Mouse (Mus musculus): ENCODE measurements around the gene Megf11.
"Not testable (repeated sequence)": the region's sequence is repeated elsewhere in the genome, so short reads cannot be mapped to it uniquely, and the experiment has no call there.

The Megf11 gene

DNA sequence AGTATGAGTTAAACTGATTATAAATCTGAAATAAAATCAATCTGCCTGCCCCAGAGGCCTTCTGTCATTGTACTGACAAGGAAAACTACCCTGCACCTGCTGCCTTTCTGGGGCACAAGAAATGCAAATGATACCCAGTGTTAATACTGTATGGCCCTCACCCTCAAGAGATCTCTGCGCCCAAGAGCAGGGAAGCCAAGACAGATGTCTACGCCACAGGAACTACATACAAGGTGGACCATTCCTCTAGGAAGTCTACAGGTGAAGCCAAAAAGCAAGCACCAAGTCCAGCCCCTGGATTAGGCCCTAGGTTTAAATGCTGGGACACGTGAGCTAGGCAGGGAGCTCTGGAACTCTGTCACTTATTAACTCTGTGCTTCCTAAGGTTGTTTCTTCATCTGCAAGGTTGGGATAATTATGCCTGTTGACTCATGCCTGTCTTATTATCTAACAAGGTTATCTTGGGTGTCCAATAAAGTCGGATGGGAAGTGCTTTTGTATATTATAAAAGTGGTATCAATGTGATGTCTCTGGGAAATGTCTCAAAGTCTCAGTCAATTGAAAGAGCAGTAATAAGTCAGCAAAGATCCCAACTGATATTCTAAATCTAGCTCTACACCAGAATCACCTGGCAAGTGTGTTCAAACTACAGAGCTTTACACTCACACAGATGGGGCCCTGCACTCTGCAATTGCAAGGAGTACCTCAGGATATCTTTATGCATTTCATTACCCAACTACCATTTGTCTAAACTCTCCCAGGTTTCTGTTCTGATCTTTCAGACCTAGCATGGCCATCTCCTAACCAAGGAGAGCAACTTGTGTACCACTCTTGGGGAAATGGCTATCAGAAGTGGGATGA lies 315.3 kb downstream of the Megf11 start:
- DNase-seq (ENCODE audit: low spot score in 2 of 2): no peak

DNA sequence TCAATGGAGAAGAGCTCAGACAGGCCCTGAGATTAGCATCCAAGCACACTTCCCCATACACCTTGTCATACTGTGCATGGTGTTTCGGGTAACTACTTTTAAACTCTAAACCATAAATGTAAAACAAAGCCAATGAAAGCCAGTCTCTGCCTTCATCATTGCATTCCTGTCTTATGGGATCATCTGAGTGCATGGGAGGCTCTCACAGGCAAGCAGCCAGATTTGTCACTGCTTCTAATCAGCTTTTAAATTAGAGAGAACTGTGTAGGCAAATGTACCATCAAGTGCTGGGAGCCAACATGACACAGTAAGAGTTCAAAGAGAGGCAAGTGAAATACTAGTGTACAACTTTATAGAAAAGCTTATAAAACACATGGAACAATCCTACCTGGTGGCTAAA lies 316.2 kb downstream of the Megf11 start:
- DNase-seq (ENCODE audit: low spot score in 2 of 2): peak in 1 of 2 experiments; percentile 20

DNA sequence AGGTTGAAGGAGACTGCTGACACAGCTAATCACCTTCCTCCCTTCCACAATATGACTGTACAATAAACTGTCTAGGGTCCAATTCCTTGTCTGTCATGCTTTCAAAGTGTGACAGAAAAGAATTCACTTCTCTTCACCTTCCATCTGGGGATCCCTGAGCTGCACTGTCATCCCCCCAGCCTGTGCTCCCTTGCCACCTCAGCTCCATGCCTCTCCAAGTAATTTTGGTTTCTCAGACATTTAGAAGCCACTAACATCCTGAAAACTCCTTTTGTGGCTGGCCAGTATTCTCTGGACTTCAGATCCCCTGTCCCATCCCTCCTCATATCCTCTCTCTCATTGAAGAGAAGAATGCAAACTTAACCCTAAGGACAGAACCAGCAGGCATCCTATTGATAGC lies 317.0 kb downstream of the Megf11 start:
- no peak for DNase-seq (ENCODE audit: low spot score in 2 of 2)

DNA sequence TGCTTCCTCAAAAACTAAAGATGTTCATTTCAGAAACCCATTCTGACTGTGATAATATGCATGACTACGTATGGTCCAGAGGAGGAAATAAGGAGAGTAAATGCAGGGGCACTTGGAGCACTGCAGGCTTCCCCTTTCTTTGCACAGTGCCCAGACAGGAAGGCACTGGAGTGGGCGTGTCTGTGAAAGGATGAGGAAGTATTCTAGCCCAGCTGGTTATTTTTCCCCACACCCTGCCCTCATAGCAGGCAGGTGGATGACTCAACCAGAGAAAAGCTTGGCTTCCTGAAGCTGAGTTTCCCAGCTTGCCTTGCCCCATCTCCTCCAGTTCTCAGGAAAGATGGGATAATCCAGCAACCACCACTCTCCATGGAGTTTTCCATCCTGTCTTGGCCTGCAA lies 317.5 kb downstream of the Megf11 start:
- DNase-seq (ENCODE audit: low spot score in 2 of 2): peak; percentile 18 to 20

DNA sequence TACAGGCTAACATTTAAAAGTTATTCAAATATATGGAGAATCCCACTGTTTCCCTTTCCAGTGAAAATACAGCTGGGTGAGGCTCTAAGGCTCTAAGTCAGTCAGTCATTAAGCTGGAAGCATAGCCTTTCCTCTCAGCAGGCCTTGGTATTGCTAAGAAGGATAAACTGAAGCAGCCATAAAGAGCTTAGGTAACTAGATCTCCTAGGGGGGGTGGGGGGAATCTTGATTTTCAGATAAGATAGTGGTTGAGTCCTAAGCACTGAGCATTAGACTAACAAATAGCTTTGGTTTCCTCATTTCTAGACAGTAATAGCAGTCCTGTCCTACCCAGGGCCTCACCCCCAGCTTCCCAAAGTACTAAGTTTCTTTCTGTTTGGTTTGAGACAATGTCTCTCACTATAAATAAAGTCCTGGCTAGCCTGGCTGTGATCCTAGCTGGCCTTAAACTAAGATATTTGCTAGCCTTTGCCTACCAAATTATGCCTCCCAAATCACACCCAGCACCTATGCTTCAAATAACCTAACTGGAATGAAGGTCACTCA lies 318.1 kb downstream of the Megf11 start:
- DNase-seq (ENCODE audit: low spot score in 2 of 2): no peak

DNA sequence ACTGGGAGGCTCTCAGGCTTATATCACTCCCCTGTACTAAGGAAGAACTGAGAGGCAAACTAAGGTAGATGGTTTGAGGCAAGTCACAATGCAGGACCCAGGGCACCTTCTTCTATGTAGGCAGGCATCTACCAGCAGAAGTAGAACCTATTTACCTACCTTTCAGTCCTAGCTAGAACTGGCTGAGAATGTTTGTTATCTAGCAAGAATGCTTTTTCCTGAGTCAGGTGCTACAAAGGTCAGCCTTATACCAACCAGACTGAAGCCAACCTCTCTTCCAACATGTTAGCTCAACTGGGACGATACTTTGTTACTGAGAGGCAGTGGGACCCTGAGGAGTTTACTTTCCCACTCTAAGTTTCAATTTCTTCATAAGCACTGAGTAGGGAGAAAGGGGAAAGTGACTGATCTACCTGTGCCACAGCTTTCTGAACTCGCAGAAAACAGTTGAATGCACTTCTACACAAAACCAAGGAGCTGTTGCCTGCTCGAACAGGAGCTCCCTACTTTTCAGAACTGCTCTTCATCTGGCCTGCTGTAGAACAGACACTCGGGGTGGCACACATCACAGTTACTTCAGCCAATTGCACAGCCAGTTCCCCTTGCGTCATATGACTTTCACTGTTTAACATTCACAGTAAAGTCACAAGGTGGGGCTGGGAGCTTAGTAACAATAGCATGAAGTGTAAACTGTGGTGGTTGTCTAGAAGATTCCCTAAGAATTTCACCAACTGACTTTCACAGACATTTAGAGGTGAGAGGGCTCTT lies 318.8 kb downstream of the Megf11 start:
- DNase-seq (ENCODE audit: low spot score in 2 of 2): no peak

DNA sequence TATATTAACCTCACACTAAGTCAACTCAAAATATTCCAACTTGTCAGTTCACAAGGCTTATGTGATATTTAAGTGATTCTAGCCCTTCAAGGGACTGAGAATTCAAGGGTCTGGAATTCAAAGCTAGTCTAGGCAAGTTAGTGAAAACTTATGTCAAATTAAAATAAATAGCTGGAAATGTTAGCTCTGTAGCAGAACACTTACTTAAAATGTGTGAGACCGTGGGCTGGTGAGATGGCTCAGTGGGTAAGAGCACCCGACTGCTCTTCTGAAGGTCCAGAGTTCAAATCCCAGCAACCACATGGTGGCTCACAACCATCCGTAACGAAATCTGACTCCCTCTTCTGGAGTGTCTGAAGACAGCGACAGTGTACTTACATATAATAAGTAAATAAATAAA lies 324.9 kb downstream of the Megf11 start:
- DNase-seq (ENCODE audit: low spot score in 2 of 2): not testable (repeated sequence)

DNA sequence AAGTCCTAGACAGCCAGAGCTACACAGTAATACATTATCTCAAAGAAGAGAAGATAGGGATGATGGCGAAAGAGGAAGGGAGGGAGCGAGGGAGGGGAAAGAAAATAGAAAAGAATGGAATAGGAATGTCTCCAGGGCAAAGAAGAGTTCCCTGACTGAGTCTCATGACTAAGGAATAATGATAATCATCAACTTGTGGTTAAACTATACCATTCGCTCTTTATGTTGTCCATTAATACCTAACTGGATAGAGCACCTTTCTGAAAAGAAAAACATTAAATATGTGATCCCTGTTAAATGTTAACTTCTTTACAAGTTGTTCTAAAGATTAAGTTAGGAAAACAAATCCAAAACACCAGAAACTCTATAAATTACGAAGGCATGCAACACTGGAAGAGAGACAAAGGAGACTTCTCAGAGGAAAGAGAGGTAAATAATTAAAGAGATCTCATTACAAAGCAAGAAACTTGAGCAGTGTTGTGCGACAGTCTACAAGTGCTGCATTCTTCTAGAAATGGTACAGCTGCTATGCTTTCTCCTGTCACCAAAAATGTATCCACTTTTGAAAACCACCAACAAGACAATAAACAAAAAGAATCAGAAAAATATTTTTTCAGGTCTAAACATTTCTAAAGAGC lies 334.2 kb downstream of the Megf11 start:
- DNase-seq (ENCODE audit: low spot score in 2 of 2): no peak

DNA sequence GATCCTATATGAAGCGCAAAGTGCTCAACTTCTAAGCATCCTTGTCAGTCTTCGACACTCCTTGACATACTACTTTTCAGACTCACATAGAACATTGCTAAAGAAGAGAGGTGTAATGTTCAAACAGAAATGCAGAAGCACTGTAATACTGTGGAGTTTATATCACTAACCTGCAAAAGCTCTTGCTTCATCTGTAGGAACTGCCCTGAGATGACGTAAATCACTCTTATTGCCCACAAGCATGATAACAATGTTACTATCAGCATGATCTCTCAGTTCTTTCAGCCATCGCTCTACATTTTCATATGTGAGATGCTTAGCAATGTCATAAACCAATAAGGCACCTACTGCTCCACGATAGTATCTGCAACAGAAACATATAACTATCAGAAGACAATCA lies 341.0 kb downstream of the Megf11 start:
- no peak for DNase-seq (ENCODE audit: low spot score in 2 of 2)

DNA sequence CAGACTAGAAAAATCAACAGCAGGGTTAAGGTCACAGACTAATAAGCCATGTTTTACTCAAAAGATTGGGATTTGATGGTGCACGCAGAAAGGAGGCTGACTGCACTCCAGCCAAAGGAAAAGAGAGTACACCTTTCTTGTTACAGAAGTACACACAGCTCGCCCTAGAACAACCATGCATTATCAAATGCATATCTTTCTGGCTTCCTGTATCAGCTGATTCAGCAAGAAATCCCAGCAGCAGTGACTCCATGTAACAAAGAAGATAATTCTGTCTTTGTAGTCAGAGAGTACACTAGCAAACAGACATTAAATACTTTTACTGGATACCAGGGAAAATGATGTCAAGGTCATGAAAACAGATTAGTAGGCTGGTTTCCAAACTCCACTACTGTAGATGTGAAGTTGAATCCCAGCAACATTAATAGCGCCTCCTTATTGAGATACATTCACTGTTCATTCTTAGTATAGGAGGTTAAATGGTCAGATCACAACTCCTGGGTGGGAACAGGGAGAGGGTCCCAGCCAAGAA lies 345.7 kb downstream of the Megf11 start:
- no peak for DNase-seq (ENCODE audit: low spot score in 2 of 2)

DNA sequence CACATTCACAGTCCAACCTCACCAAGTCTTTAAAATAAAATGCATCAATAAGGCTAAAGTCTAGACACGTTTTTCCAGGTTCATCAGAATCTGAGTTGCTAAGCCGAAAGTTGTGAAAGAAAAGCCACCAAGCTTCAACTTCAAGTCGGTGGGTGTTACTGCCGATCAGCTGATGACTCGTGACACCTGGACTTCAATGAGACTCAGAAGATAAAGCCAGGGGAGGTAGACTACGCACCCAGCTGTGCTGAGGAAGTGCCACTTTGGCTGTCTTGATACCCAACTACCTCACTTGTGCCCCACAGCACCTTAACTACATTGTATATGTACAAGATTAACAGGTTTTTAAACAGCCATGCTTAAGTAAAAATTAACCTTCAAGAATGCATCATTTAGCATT lies 348.7 kb downstream of the Megf11 start:
- no peak for DNase-seq (ENCODE audit: low spot score in 2 of 2)

DNA sequence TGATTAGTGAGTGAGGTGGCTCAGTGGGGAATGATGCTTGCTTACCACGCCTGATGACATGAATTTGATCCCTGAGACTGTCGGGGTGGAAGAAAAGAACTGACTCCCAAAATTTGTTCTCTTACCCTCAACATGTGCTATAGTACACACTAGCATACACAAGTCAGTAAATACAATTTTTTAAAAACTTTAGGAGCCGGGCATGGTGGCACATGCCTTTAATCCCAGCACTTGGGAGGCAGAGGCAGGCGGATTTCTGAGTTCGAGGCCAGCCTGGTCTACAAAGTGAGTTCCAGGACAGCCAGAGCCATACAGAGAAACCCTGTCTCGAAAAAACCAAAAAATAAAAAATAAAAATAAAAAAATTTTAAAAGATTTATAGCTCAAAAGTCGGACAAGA lies 349.6 kb downstream of the Megf11 start:
- DNase-seq (ENCODE audit: low spot score in 2 of 2): not testable (repeated sequence)

DNA sequence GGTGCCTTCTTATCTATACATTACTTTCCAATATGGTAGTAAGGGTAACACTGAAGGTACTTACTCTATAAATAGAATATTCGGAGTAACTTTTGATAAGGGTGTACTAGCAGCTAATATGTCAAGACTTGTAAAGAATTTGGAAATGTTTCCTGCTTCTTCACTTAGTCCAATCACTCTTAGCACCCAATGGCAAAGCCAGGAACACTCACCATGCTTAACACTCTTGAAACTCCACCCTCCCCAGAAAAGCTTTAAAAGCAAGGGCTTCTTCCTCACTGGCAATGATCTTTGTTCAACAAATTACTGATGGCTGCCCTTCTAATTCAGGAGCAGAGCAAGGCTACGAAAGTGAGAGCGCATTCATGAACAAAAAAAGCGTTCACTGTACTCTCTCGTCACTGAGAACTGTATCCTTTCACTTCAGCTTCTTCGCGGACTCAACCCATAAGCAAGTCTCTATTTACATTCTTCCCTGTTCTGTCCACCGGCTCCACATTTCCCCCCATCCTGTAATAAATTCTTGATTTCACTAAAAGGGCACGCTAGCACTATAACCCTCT lies 350.7 kb downstream of the Megf11 start:
- DNase-seq (ENCODE audit: low spot score in 2 of 2): no peak

DNA sequence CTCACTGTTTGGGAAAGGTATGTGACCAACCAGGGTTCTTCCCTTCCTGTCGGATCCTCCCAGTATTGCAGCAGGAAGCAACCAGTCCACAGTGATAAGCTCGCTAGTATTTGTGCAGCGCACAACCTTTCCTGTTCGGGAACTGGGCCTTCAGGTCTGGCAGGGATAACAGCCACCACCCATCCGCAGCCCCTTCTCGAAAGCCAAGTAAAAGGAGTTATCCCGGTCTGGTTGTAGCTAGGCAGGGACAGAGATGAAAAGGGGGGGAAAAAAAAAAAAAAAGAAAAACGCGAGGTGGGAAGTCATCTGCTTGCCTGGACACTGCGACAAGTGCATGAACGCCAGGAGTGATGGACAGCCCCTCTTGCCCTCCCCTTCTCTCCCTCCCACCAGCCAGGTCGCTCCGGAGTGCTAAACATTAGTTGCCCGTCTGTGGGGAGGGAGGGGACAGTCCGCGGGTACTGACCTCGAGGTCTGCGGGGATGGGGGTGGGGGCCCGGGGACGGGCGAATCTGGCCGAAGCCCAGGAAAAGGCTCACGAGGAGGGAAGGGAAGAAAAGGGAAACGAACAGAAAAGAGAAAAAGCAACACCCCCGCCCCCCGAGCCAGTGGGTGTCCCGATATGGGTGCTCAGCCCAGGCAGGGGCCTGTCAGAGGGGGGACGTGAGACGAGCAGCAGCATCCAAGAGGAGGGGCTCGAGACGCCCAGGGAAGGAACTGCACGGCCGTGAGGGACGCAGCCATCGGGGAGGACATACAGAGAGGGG lies 351.4 kb downstream of the Megf11 start:
- peak; percentile 22 to 36 for DNase-seq (ENCODE audit: low spot score in 2 of 2)

DNA sequence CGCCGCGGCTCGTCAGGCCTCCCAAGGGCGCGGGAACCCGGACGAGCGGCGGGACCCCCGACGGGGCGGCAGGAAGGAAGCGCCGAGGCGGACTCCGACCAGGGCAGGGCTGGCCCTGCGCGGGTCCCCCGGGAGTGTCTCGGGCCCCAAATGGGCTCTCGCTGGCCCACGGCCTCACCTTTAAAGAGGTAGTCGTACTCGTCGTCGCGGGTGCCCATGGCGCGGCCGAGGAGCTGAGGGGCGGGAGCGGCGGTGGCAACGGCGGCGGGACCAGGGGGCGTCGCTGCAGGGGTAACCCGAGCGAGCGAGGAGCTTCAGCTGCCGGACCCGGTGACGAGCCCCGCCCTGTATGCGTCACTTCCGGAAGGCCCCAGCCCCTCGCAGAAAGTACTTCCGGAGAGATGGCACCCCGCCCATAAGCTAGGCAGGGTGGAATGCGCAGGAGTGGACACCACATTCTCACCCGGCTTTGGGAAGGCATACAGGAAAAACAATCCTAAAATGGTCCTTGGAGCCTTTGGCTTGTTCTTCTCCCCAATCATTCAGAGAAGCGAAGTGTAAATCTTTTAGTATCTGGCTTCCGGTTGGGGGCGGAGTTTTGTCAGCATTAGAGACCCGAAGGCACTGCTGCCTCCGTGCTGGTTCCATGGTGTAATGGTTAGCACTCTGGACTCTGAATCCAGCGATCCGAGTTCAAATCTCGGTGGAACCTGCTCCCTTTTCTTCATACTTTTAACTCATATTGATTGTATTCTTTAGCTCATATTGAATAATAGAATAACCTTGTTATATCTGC lies 352.2 kb downstream of the Megf11 start, which contains the start of gene Rab11a:
TSS of gene Rab11a (minus strand) at position 353 of the 796 bp plus-strand sequence.
- DNase-seq (ENCODE audit: low spot score in 2 of 2): peak; percentile 92

DNA sequence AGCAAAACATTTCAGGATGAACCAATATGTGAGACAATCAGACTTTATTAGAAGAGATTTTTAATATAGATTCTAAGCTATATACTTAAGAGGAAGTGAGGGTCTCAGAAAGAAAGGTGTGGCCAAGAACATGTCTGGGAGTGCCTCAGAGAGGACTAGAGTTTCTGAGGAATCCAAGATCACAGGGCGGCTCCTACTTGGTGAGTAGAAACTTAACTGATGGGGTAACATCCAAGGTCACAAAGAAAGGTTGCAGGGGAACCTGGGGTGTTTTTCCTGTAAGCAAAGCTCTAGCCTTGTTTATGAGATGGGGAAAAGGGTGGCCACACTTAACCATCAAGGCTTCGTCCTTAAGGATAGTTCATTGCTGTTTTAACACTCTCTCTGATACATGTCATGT lies 353.6 kb downstream of the Megf11 start:
- DNase-seq (ENCODE audit: low spot score in 2 of 2): no peak

DNA sequence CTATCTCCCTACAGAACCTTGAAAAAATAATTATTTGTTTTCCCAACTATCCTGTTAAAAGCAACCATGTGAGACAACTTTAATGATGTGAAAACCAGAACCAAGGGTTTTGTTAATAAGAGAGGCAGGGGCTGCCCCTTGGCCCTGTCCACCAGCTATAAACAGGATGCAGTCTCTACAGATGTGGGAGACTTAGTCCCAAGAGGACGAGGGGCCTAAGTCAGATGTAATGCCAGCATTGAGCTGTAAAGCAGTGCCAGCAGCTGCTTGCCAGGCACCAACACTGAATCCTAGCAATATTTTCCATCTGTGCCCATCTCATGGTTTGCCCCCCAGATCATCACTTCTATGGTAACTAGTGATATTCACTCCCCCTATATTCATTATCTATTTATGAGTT lies 357.0 kb downstream of the Megf11 start:
- no peak for DNase-seq (ENCODE audit: low spot score in 2 of 2)

DNA sequence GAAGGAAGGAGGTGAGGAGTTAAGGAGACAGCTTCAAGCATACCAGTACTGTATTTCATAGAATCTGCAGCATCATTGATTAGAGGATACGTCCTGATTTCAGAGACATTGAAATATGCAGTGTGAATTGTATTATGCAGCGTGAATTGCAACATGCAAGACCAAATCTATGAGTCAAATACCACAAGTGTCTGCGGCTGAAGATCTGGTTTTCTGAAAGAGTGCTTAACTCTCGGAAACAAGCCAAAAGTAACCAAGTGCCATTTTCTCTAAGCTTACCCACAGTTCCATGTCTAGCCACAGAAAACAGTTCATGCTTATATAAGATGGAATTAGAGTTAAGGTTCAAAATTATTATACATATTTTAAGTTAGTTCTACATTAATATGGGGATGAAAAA lies 362.3 kb downstream of the Megf11 start:
- DNase-seq (ENCODE audit: low spot score in 2 of 2): no peak

DNA sequence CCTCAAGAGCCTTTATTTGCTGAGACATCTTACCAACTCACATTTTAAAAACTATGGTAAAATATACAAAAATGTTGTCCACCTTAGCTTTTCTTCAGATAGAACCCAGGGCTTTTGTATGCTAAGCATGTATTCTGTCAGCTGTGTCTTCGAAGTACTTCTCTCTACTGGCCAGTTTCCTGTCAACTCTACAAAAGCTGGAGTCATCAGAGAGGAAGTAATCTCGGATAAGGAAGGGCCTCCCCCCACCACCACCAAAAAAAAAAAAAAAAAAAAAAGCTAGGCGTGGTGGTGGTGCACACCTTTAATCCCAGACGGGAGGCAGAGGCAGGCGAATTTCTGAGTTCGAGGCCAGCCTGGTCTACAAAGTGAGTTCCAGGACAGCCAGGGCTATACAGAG lies 363.9 kb downstream of the Megf11 start:
- no peak for DNase-seq (ENCODE audit: low spot score in 2 of 2)

DNA sequence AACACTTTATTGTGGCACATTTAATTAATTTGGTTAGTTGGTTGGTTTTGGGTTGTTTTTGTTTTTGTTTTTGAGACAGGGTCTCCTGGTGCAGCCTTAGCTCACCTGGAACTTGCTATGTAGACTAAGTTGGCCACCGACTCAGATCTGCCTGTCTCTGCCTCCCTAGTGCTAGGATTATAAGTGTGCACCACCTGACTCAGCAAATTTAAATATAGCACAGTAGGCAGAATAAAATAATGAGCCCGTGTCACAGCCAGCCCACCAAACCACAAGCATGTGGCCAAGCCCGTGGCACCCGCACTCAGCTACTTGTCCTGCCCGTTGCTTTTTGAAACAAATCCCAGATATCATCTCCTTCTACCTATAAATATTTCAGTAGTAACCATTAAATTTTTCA lies 367.1 kb downstream of the Megf11 start:
- no peak for DNase-seq (ENCODE audit: low spot score in 2 of 2)

All from right cerebral cortex, postnatal 36 days (tissue).